Mouse (Mus musculus) hindbrain, embryonic 13.5 days (tissue): ENCODE data around the gene Ppp4r3b. TPM values are rescaled to one million over a fixed set of nuclear protein-coding genes. Genes with fewer than 3 reads are reported as not detected.

Experiments
- ATAC-seq: fragments of 200-750 bp; cut with Nextera tagmentation; 2 replicates; pipeline ENCODE4 v1.8.0; 2017; ENCODE audit warnings: moderate TSS enrichment; ENCODE audit not compliant: low FRiP score
- H3K27ac ChIP-seq: fragments of 300-500 bp; sonication (generic); 2 replicates; pipeline ENCODE4 v1.5.1; 2015; ENCODE audit warnings: inconsistent platforms, mild to moderate bottlenecking, moderate library complexity
- H3K27me3 ChIP-seq: fragments of 300-500 bp; sonication (generic); 2 replicates; pipeline ENCODE4 v1.6.1; 2015; ENCODE audit warnings: mild to moderate bottlenecking, inconsistent platforms
- H3K36me3 ChIP-seq: fragments of 300-500 bp; sonication (generic); 2 replicates; pipeline ENCODE4 v1.6.1; 2015; ENCODE audit warnings: mild to moderate bottlenecking, inconsistent platforms
- H3K4me1 ChIP-seq: fragments of 300-500 bp; sonication (generic); replicated peaks from 2 replicates; pipeline ENCODE4 v1.6.1; 2015; ENCODE audit warnings: inconsistent platforms
- H3K4me2 ChIP-seq: fragments of 300-500 bp; sonication (generic); 2 replicates; pipeline ENCODE4 v1.6.1; 2015; ENCODE audit warnings: inconsistent platforms, mild to moderate bottlenecking, moderate library complexity
- H3K4me3 ChIP-seq: fragments of 300-500 bp; sonication (generic); 2 replicates; pipeline ENCODE4 v1.5.1; 2015; ENCODE audit warnings: mild to moderate bottlenecking, inconsistent platforms
- H3K9ac ChIP-seq: fragments of 300-500 bp; sonication (generic); 2 replicates; pipeline ENCODE4 v1.6.1; 2015; ENCODE audit warnings: mild to moderate bottlenecking, inconsistent platforms
- H3K9me3 ChIP-seq: fragments of 300-500 bp; sonication (generic); 2 replicates; pipeline ENCODE4 v1.6.1; 2016; ENCODE audit warnings: inconsistent platforms
- WGBS: fragments of 180-500 bp; shearing (Covaris S2); methylation state at CpG from one replicate; pipeline ENCODE4 v1.1.7; 2015; 5-methylcytosine and 5-hydroxymethylcytosine counted together
- polyA plus RNA-seq: library from polyadenylated mRNA; unstranded; fragments of >200 nt; fragmentation: Nextera tagmentation; extraction: Ambion mirVana; gene quantifications from 2 replicates; pipeline ENCODE4 v1.2.1, GENCODE M21; 2015

The Ppp4r3b gene
- polyA plus RNA-seq, 1 experiment from 2014 or later, result 85.8 TPM

DNA sequence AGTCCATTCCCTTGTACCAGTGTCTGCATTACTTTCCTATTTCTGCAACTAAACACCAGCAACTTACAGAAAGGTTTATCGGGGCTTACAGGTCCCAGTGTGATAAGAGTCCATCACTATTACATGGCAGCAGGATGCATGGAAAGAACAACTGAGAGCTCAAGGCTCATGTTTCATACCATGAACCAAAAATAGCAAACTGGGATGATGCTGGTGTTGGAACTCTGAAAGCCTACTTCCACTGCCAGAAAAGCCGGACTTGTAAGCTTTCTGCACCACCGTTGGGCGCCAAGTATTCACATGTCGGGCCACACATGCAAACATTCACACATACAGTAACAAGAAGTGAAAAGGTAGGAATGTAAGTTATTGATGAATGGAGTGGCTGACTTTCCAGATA, 9.1 kb downstream of the Ppp4r3b start:
- no peaks in the 10 kb centered on the region for H3K4me1 ChIP-seq
- no peak overlapping the region for H3K4me3 ChIP-seq
- H3K4me2 ChIP-seq, result no peak overlapping the region
- 97% methylated on average over 5 of the region's 5 CpGs for WGBS
- ATAC-seq, result no peak
- H3K27ac ChIP-seq, result no peak overlapping the region
- H3K9ac ChIP-seq, result no peak overlapping the region
- H3K36me3 ChIP-seq, result peaks cover 37% of the 10 kb centered on the region
- H3K27me3 ChIP-seq, result no peaks in the 10 kb centered on the region
- H3K9me3 ChIP-seq, result no peaks in the 10 kb centered on the region

DNA sequence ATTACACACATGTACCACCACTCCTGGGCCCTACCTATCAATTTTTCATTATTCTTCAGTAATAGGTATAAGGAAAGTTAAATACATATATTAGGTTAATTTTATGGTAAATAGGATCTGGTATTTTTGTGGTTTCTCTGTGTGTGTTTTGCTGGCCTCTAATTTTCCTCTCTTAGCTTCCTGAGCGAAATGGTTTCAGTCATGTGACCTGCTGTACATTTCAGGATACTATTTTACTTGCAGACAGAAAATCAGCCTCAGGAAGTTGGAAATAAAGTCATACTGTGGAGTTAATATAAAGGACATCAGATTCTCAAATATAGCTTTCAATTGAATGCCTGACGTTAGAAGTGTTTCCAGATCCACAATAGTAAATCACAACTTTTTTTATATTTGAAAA, 16.3 kb downstream of the Ppp4r3b start:
- H3K4me3 ChIP-seq, result no peak overlapping the region
- no peaks in the 10 kb centered on the region for H3K9me3 ChIP-seq
- H3K27me3 ChIP-seq, result no peaks in the 10 kb centered on the region
- no peak overlapping the region for H3K27ac ChIP-seq
- peaks cover 48% of the 10 kb centered on the region for H3K36me3 ChIP-seq
- H3K4me2 ChIP-seq, result no peak overlapping the region
- WGBS, result 92% methylated on average over 2 of the region's 2 CpGs
- no peaks in the 10 kb centered on the region for H3K4me1 ChIP-seq
- no peak overlapping the region for H3K9ac ChIP-seq
- ATAC-seq, result no peak

DNA sequence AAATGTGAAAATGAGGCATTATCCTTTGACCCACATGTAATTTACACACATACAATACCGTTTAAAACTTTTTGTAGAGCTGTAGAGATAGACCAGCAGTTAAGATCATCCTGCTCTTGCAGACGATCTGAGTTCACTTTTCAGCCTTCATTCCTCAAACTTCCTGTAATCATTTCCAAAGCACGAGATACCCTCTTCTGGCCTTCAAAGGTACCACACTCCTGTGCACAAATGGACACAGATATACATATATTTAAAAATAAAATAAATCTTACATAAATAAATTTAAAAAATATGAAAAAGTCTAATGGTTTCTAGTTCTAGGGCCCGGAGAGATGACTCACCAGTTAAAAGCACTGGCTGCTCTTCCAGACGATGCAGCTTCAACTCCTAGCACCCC, 31.0 kb downstream of the Ppp4r3b start:
- Histone ChIP-seq H3K27ac (no peak overlapping the region), H3K4me3 (no peak overlapping the region), H3K4me2 (no peak overlapping the region), H3K4me1 (no peaks in the 10 kb centered on the region), H3K27me3 (no peaks in the 10 kb centered on the region), H3K9me3 (no peaks in the 10 kb centered on the region), H3K36me3 (peaks cover 35% of the 10 kb centered on the region), H3K9ac (no peak overlapping the region)
- WGBS, result 91% methylated on average over 5 of the region's 5 CpGs
- ATAC-seq, result no peak

DNA sequence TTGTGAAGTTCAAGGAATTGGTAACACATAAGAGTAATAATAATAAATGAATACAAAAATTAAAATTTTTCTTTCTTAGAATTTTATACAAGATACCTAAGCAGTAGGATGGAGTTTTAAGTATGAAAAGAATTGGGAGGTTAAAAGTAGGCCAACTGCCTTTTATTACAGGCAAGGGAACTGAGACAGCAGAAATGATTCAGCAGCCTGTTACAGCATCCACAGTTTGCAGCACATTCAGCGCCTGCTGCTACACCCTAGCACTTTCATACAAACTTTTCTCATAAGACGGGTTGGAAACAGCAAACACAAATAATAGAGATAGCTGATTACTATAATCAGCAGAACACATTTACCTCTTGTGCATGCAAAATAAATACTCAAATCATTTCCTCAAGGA, 37.1 kb downstream of the Ppp4r3b start:
- WGBS, result 88% methylated on average over 2 of the region's 2 CpGs
- Histone ChIP-seq H3K27ac (no peak overlapping the region), H3K4me1 (no peaks in the 10 kb centered on the region), H3K4me3 (no peak overlapping the region), H3K9ac (no peak overlapping the region), H3K36me3 (peaks cover 27% of the 10 kb centered on the region), H3K27me3 (no peaks in the 10 kb centered on the region), H3K4me2 (no peak overlapping the region), H3K9me3 (no peaks in the 10 kb centered on the region)
- ATAC-seq, result no peak

DNA sequence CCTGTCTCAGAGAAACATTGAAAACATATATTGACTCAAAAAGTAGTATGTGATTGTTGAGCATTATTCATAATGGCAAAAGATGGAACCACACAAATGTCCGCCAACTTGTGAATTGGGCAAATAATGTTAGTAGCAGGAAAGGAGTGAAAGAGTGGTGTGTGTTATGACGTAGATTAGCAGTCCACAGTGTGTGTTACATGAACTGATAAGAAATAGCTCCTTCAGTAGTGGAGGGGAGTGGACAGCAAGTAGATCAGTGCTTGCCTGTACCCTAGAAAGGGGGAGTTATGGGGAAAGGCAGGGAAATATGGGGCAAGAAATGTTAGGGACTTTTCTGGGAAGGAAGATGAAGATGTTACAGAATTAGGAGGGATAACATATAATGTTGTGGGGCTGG, 43.5 kb downstream of the Ppp4r3b start:
- no peak overlapping the region for H3K9ac ChIP-seq
- no peak for ATAC-seq
- no peaks in the 10 kb centered on the region for H3K4me1 ChIP-seq
- H3K4me3 ChIP-seq, result no peak overlapping the region
- no peaks in the 10 kb centered on the region for H3K9me3 ChIP-seq
- peaks cover 64% of the 10 kb centered on the region for H3K36me3 ChIP-seq
- H3K27me3 ChIP-seq, result no peaks in the 10 kb centered on the region
- 97% methylated on average over 2 of the region's 2 CpGs for WGBS
- no peak overlapping the region for H3K27ac ChIP-seq
- no peak overlapping the region for H3K4me2 ChIP-seq

DNA sequence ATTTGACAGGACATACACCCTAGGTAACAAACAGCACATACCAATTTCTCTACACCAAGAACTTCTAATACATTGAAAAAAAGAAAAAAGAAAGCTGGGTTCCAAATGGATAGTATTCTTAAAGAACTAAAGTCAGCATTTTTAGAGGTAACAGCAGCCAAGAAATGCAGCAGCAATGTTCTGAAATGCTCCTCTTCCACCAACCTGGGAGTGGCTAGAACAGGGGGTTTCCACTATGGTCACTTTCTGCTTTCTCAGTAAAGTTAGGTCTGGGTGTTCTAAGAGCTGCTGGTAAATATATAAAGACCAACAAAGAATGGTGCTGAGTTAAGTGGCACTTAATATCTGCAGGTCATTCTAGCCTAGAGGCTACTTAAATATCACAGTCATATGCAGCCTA, 46.4 kb downstream of the Ppp4r3b start:
- no peak for ATAC-seq
- Histone ChIP-seq H3K36me3 (peaks cover 70% of the 10 kb centered on the region), H3K4me3 (no peak overlapping the region), H3K9me3 (no peaks in the 10 kb centered on the region), H3K9ac (no peak overlapping the region), H3K4me1 (no peaks in the 10 kb centered on the region), H3K4me2 (no peak overlapping the region), H3K27ac (no peak overlapping the region), H3K27me3 (no peaks in the 10 kb centered on the region)

DNA sequence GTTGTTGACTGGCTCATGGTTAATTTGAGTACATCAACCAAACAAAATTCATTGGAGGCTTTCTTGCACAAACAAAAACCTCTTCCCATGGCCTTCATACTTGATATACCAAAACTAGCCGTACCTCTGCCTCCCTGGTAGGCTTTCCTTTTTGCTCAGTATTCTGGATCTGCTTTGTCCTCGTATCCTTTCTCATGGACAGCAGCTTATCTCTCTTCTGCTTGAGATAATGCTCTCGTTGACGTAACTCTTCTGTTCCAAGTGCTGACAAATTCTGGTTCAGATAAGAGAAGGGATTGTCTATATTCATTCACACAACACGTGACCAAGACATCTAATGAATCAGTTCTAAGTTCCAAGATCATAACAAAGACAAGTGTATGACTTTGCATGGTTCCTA, 49.6 kb downstream of the Ppp4r3b start:
- H3K27me3 ChIP-seq, result no peaks in the 10 kb centered on the region
- ATAC-seq, result no peak
- H3K27ac ChIP-seq, result no peak overlapping the region
- no peak overlapping the region for H3K9ac ChIP-seq
- no peak overlapping the region for H3K4me2 ChIP-seq
- 97% methylated on average over 5 of the region's 5 CpGs for WGBS
- H3K4me3 ChIP-seq, result no peak overlapping the region
- H3K4me1 ChIP-seq, result no peaks in the 10 kb centered on the region
- peaks cover 57% of the 10 kb centered on the region for H3K36me3 ChIP-seq
- no peaks in the 10 kb centered on the region for H3K9me3 ChIP-seq

DNA sequence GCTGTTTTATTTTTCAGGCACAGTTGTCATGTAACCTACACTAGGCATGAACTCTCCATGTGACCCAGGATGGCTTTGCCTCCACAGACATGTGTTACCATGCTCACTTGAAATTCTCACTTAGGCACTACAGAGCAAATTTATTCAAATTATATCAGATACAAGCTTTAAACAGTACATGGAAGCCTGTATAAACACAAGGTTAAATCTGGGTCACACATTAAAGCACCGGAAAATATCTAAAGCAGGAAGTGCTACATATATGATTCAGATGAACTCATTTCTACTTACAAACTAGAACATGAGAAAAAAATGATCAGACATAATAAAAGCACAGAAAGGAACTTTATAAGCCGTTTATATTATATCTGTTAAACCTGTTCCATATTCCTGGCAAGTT, 52.1 kb downstream of the Ppp4r3b start:
- H3K9me3 ChIP-seq, result no peaks in the 10 kb centered on the region
- 91% methylated on average over 2 of the region's 2 CpGs for WGBS
- no peak for ATAC-seq

DNA sequence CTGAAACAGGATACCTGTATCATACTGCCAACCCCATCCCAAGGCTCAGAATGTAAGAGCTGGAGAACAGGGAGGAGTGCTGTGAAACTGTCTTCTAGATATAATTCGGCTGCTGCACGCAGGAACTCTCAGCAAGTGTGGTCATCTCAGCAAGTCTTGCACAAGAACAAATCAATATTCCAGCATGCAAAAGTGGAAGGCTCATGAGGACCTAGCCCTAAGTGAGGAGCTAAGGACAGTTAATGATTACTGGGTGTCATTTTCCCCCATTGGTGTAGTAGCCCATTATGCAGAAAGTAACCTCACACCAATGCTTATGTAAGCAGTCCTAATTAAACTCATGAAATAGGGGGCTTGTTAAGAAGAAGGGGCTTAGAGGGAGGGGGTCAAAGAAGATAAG, 56.3 kb downstream of the Ppp4r3b start:
- Histone ChIP-seq H3K4me1 (no peaks in the 10 kb centered on the region), H3K4me3 (no peak overlapping the region), H3K9ac (no peak overlapping the region), H3K4me2 (no peak overlapping the region), H3K27ac (no peak overlapping the region), H3K9me3 (no peaks in the 10 kb centered on the region), H3K27me3 (no peaks in the 10 kb centered on the region), H3K36me3 (peaks cover 58% of the 10 kb centered on the region)
- 98% methylated on average over 2 of the region's 2 CpGs for WGBS
- ATAC-seq, result no peak

More for the DNA sequence above, 52.1 kb downstream of the Ppp4r3b start:
- Histone ChIP-seq H3K27ac (no peak overlapping the region), H3K4me2 (no peak overlapping the region), H3K4me1 (no peaks in the 10 kb centered on the region), H3K9ac (no peak overlapping the region), H3K4me3 (no peak overlapping the region), H3K36me3 (peaks cover 66% of the 10 kb centered on the region), H3K27me3 (no peaks in the 10 kb centered on the region)

DNA sequence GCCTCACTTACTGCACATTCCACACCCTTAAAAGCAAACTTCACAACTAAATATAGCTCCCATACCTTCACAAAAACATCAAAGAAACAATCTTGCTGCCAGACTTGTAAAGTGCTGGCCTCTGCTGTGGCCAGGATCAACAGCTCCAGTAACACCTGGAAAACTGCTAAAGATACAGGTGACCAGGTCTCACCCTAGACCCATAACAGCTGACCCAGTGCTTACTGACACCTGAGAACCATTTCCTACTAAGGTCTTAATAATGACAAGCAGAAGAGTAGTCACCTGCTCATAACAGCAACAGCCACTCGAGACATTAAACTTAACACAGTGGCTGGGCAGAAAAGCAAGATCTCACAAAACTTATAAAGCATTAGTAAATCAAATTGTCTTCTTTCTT, 60.9 kb downstream of the Ppp4r3b start:
- no peak for ATAC-seq
- Histone ChIP-seq H3K36me3 (peaks cover 42% of the 10 kb centered on the region), H3K4me3 (no peak overlapping the region), H3K4me2 (no peak overlapping the region), H3K9ac (no peak overlapping the region), H3K4me1 (no peaks in the 10 kb centered on the region), H3K9me3 (no peaks in the 10 kb centered on the region), H3K27ac (no peak overlapping the region), H3K27me3 (no peaks in the 10 kb centered on the region)
- 90% methylated on average over 1 of the region's 1 CpGs for WGBS

DNA sequence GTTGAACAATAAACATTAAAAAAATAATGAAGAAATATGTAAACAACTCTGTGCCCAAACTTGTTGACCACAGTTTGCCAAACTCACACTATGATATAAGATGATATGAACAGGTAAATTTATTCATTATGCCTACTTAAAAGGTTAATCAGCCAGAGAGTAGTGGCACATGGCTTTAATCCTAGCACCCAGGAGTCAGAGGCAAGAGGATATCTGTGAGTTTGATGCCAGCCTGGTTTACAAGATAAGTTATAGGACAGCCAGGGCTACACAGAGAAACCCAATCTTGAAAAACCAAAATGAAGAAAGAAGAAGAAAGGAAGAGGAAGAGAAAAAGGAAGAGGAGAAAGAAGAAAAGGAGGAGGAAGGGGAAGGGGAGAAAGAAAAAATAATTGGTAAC, 64.7 kb downstream of the Ppp4r3b start:
- Histone ChIP-seq H3K27me3 (no peaks in the 10 kb centered on the region), H3K4me2 (no peak overlapping the region), H3K4me1 (no peaks in the 10 kb centered on the region), H3K36me3 (peaks cover 31% of the 10 kb centered on the region), H3K9ac (no peak overlapping the region), H3K9me3 (no peaks in the 10 kb centered on the region), H3K4me3 (no peak overlapping the region), H3K27ac (no peak overlapping the region)
- no peak for ATAC-seq

DNA sequence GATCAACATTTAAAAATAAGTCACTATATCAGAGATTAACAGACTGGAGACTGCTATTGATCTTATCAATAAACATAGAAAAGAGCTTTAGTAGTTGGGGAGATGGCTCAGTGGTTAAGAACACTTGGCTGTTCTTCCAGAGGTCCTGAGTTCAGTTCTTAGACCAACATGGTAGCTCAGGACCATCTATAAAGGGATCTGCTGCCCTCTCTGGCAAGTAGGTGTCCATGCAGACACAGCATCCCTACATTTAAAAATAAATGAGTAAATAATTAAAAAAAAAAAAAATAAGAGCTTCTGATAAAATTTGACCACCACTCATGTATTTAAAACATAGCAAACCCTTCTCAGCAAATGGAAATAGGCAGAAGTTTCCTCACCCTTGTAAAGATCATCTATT, 65.4 kb downstream of the Ppp4r3b start:
- Histone ChIP-seq H3K9me3 (no peaks in the 10 kb centered on the region), H3K27ac (no peak overlapping the region), H3K27me3 (no peaks in the 10 kb centered on the region), H3K4me1 (no peaks in the 10 kb centered on the region), H3K9ac (no peak overlapping the region), H3K4me3 (no peak overlapping the region), H3K4me2 (no peak overlapping the region), H3K36me3 (peaks cover 31% of the 10 kb centered on the region)
- no peak for ATAC-seq

DNA sequence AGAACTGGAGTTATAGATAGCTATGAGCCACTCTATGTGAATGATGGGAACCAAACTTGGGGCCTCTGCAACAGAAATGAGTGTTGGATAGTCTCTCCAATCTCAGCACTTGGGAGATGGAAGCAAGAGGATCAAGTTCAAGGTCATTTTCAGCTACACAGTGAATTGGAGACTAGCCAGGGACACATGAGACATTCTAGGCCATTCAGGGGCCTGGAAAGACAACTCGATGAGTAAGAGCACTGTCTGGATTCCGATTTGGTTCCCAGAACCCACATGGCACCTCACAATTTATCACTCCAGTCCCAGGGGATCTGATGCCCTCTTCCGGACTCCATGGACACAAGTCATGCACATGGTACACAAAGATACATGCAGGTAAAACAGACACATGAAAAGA, 65.9 kb downstream of the Ppp4r3b start:
- no peak overlapping the region for H3K9ac ChIP-seq
- H3K4me3 ChIP-seq, result no peak overlapping the region
- WGBS, result 87% methylated on average over 3 of the region's 3 CpGs
- H3K27me3 ChIP-seq, result no peaks in the 10 kb centered on the region
- H3K27ac ChIP-seq, result no peak overlapping the region
- no peaks in the 10 kb centered on the region for H3K4me1 ChIP-seq
- no peaks in the 10 kb centered on the region for H3K9me3 ChIP-seq
- no peak for ATAC-seq
- H3K4me2 ChIP-seq, result no peak overlapping the region
- peaks cover 31% of the 10 kb centered on the region for H3K36me3 ChIP-seq

DNA sequence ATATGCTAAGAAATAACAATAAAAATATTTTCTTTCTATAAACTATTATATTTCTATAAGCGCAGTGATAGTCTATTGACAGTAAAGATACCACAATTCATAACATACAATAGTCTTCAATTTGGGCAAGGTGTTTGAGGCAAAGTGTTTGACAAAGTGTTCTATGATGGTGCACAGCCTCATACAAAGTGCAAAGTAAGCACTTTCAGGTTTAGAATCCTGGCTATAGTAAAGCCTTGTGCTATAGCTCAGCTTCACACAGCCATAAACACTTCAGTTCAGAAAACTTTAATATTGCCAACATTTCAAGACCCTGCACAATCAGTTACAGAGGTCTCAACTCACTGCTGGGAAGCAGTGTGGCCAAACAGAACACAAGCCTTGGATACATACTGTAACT, 66.7 kb downstream of the Ppp4r3b start:
- no peaks in the 10 kb centered on the region for H3K27me3 ChIP-seq
- no peak overlapping the region for H3K4me3 ChIP-seq
- H3K9me3 ChIP-seq, result no peaks in the 10 kb centered on the region
- no peak for ATAC-seq
- H3K9ac ChIP-seq, result no peak overlapping the region
- 95% methylated on average over 1 of the region's 1 CpGs for WGBS
- peaks cover 1% of the 10 kb centered on the region for H3K4me1 ChIP-seq
- H3K36me3 ChIP-seq, result peaks cover 33% of the 10 kb centered on the region
- no peak overlapping the region for H3K27ac ChIP-seq
- no peak overlapping the region for H3K4me2 ChIP-seq
